Mouse (Mus musculus) MEL (cell line): ENCODE results near the gene M6pr.
A peak's percentile ranks its signal among the peaks of the same experiment; 100 is the strongest.

ENCODE experiments used
- CTCF ChIP-seq, 3 experiments: IDR thresholded peaks in 2 of 3; conservative IDR thresholded peaks in 1 of 3; 2 replicates each; pipeline ENCODE4 v1.5.1; 2011 to 2012; ENCODE audit warnings: low read length in 3 of 3, low read depth in 2 of 3, mild to moderate bottlenecking in 2 of 3, improper control_type of control experiment in 1 of 3, inconsistent platforms in 1 of 3, mixed read lengths in 1 of 3, moderate library complexity in 1 of 3; ENCODE audit not compliant: control insufficient read depth in 1 of 3, insufficient read depth in 1 of 3, poor library complexity in 1 of 3, severe bottlenecking in 1 of 3
- ELF1 ChIP-seq: IDR thresholded peaks from 2 replicates; pipeline ENCODE4 v1.6.1; 2014; ENCODE audit warnings: low read depth, mild to moderate bottlenecking, inconsistent platforms, low read length, improper control_type of control experiment, moderate library complexity
- EP300 ChIP-seq, 2 experiments: IDR thresholded peaks; 2 replicates each; pipeline ENCODE4 v1.6.1; 2011; ENCODE audit warnings: improper control_type of control experiment in 2 of 2, low read length in 2 of 2, low read depth in 1 of 2, mild to moderate bottlenecking in 1 of 2
- MAX ChIP-seq: IDR thresholded peaks from 2 replicates; pipeline ENCODE4 v1.6.1; 2011; ENCODE audit warnings: low read length, improper control_type of control experiment
- NRF1 ChIP-seq: IDR thresholded peaks from 2 replicates; pipeline ENCODE4 v1.6.1; 2014; ENCODE audit warnings: low read depth, mild to moderate bottlenecking, inconsistent platforms, low read length, improper control_type of control experiment, moderate library complexity; ENCODE audit not compliant: poor library complexity, insufficient read depth, severe bottlenecking
- POLR2A ChIP-seq, 2 experiments: IDR thresholded peaks; 2 replicates each; pipeline ENCODE4 v1.6.1; 2011 to 2012; ENCODE audit warnings: low read length in 2 of 2, mild to moderate bottlenecking in 2 of 2, control low read depth in 1 of 2, improper control_type of control experiment in 1 of 2, low read depth in 1 of 2, moderate library complexity in 1 of 2; ENCODE audit not compliant: control insufficient read depth in 1 of 2, insufficient read depth in 1 of 2, poor library complexity in 1 of 2
- RCOR1 ChIP-seq: IDR thresholded peaks from 2 replicates; pipeline ENCODE4 v1.6.1; 2012; ENCODE audit warnings: low read depth, mild to moderate bottlenecking, inconsistent platforms, low read length, improper control_type of control experiment
- UBTF ChIP-seq: IDR thresholded peaks from 2 replicates; pipeline ENCODE4 v1.6.1; 2012; ENCODE audit warnings: low read depth, mild to moderate bottlenecking, inconsistent platforms, low read length, improper control_type of control experiment, moderate library complexity, borderline replicate concordance; ENCODE audit not compliant: insufficient read depth
- USF1 ChIP-seq: IDR thresholded peaks from 2 replicates; pipeline ENCODE4 v1.6.1; 2014; ENCODE audit warnings: low read depth, mild to moderate bottlenecking, inconsistent platforms, low read length, improper control_type of control experiment, moderate library complexity

GRCm38 (mm10) chr6:122304790-122305555 lies 3.5 kb upstream of the M6pr start:
- TF ChIP-seq POLR2A (IDR thresholded peaks at IDR 0.05; ENCODE audit: control insufficient read depth in 1 of 2, insufficient read depth in 1 of 2, low read depth in 1 of 2, low read length in 2 of 2, poor library complexity in 1 of 2) (no peak), USF1 (peak; percentile 53; the same call in 1 of the 2 replicates), RCOR1 (no peak), CTCF (IDR thresholded peaks at IDR 0.05 in 2 of 3, conservative IDR thresholded peaks at IDR 0.05 in 1 of 3; ENCODE audit: control insufficient read depth in 1 of 3, insufficient read depth in 1 of 3, low read depth in 2 of 3, low read length in 3 of 3, poor library complexity in 1 of 3, severe bottlenecking in 1 of 3) (no peak), EP300 (IDR thresholded peaks at IDR 0.05; ENCODE audit: low read depth in 1 of 2, low read length in 2 of 2) (no peak), ELF1 (no peak), NRF1 (no peak), MAX (no peak), UBTF (no peak)
